Mouse (Mus musculus): ENCODE results near the gene Gast.
"Not testable (repeated sequence)": the region's sequence is repeated elsewhere in the genome, so short reads cannot be mapped to it uniquely, and the experiment has no call there.

Gene Gast

GRCm38 (mm10) chr11:100320701-100321410 is 13.4 kb upstream of the Gast start:
- peak; percentile 43 for DNase-seq (ENCODE audit: low read depth)

- peak; percentile 35 for DNase-seq (ENCODE audit: low read depth)
These were observed 12.5 kb upstream of the Gast start for GRCm38 (mm10) chr11:100321479-100322305.

GRCm38 (mm10) chr11:100322591-100323258 is 11.5 kb upstream of the Gast start:
- no peak for DNase-seq (ENCODE audit: low read depth)

GRCm38 (mm10) chr11:100323578-100323977 is 10.6 kb upstream of the Gast start:
- DNase-seq (ENCODE audit: low read depth), result peak; percentile 94

- no peak for DNase-seq (ENCODE audit: low read depth)
These were observed 9.1 kb upstream of the Gast start for GRCm38 (mm10) chr11:100325062-100325629.

GRCm38 (mm10) chr11:100327316-100327715 is 6.9 kb upstream of the Gast start:
- DNase-seq (ENCODE audit: low read depth), result no peak

GRCm38 (mm10) chr11:100327761-100328160 is 6.4 kb upstream of the Gast start:
- DNase-seq (ENCODE audit: low read depth), result no peak

GRCm38 (mm10) chr11:100330235-100330634 is 4.0 kb upstream of the Gast start:
- no peak for DNase-seq (ENCODE audit: low read depth)

GRCm38 (mm10) chr11:100330816-100331375 is 3.3 kb upstream of the Gast start:
- DNase-seq (ENCODE audit: low read depth), result not testable (repeated sequence)

- no peak for DNase-seq (ENCODE audit: low read depth)
These were observed 1.3 kb upstream of the Gast start for GRCm38 (mm10) chr11:100332766-100333515.

- DNase-seq (ENCODE audit: low read depth), result no peak
These were observed 1.5 kb downstream of the Gast start for GRCm38 (mm10) chr11:100335731-100336130.

GRCm38 (mm10) chr11:100344269-100344668 is 10.1 kb downstream of the Gast start:
- DNase-seq (ENCODE audit: low read depth), result no peak

- DNase-seq (ENCODE audit: low read depth), result peak; percentile 39
These were observed 18.1 kb downstream of the Gast start for GRCm38 (mm10) chr11:100352076-100352857.

GRCm38 (mm10) chr11:100355151-100355951 is 21.1 kb downstream of the Gast start:
- peak; percentile 86 for DNase-seq (ENCODE audit: low read depth)

- peak; percentile 73 for DNase-seq (ENCODE audit: low read depth)
These were observed 22.0 kb downstream of the Gast start, which contains the start of gene Hap1 for GRCm38 (mm10) chr11:100355972-100356818. Hap1 (minus strand) TSS chr11:100356128.

GRCm38 (mm10) chr11:100356819-100357211 is 22.6 kb downstream of the Gast start:
- DNase-seq (ENCODE audit: low read depth), result no peak

- no peak for DNase-seq (ENCODE audit: low read depth)
These were observed 23.2 kb downstream of the Gast start for GRCm38 (mm10) chr11:100357408-100357807.

- DNase-seq (ENCODE audit: low read depth), result no peak
These were observed 26.0 kb downstream of the Gast start for GRCm38 (mm10) chr11:100360175-100360574.

- not testable (repeated sequence) for DNase-seq (ENCODE audit: low read depth)
These were observed 26.9 kb downstream of the Gast start for GRCm38 (mm10) chr11:100361059-100361458.
